Mouse (Mus musculus) NIH3T3 (cell line): ENCODE results near the gene Stk19.
A peak's percentile ranks its signal among the peaks of the same experiment; 100 is the strongest.
"Not testable (repeated sequence)": the region's sequence is repeated elsewhere in the genome, so short reads cannot be mapped to it uniquely, and the experiment has no call there.

Experiments
- DNase-seq: peaks from one replicate; pipeline ENCODE4 v3.0.0-alpha.2; 2012; ENCODE audit warnings: low read depth

Stk19 gene

GRCm38 (mm10) chr17:34797211-34797995, 39.3 kb downstream of the Stk19 start:
- not testable (repeated sequence) for DNase-seq

GRCm38 (mm10) chr17:34796311-34797140, 40.2 kb downstream of the Stk19 start:
- DNase-seq, result no peak

DNA sequence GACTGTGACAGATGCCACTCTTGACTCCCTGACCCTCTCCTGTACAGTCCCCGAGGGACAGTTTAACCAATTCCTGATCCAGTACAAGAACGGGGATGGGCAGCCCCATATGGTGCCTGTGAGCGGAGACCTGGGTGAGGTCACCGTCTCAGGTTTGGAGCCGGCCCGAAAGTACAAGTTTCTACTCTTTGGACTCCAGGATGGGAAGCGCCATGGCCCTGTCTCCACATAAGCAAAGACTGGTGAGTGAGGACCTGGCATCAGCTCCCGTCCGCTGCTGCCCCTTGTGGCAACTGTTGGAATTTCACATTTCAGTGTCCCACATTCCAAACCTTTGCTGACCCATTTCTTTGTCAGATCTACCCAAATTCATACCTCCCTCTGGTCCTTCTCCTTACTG, 41.1 kb downstream of the Stk19 start:
- peak; percentile 59 for DNase-seq

DNA sequence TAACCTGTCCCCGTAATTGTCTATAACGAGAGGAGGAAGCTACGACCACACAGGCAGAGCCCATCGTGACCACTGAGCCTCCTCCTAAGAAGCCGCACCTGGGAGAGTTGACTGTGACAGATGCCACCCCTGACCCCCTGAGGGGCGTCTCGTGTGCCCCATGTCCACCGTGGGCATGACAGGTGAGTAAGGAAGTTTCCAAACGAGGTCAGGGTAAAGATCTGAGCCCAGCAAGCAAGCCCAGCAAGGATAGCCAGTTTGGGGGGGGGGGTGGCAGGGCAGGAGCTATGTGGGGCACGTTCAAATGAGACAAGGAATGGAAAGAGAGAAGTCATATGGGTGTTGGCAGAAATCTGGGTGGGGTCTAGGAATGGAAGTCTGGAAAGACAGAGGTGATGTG, 41.7 kb downstream of the Stk19 start:
- no peak for DNase-seq

- DNase-seq, result no peak
These were observed 58.9 kb downstream of the Stk19 start for GRCm38 (mm10) chr17:34777680-34778325.
